Mouse (Mus musculus) heart, postnatal 36 days (tissue): Measurements from ENCODE around the gene Slc47a2. TPM values are rescaled to one million over a fixed set of nuclear protein-coding genes. Genes with fewer than 3 reads are reported as not detected.
A peak's percentile ranks its signal among the peaks of the same experiment; 100 is the strongest.
"Not testable (repeated sequence)": the region's sequence is repeated elsewhere in the genome, so short reads cannot be mapped to it uniquely, and the experiment has no call there.

ENCODE experiments used
- DNase-seq, 2 experiments: peaks; one replicate each; pipeline ENCODE4 v3.0.0; 2021 to 2022
- intact Hi-C: fragments of 180-260 bp; cut with DNase I; formaldehyde crosslinking; loops from one replicate; pipeline ENCODE4 v1.15.1; 2025
- total RNA-seq, 2 experiments: library from RNA; stranded (reverse); gene quantifications; 2 replicates each; pipeline ENCODE4 v1.2.3; 2021

Slc47a2 gene
- total RNA-seq, 2 experiments from 2014 or later, result not detected

DNA sequence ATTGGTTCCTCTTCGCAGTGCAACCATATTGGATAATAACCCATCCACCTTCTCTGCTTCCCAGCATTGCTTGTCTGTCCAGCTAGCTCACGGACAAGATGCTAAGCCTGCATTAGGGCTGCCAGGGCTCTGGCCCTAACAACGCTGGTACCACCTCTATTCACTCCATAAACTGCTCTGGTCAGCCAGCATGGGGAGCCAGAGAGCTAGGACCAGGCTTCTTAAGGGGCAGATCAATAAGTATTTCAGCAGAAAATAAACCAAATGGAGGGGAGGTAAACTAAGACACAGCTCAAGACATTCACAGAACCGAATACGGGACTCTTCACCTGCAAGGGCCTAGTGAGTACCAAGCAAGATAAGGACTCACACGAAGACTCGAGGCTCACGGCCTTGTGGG, 3.5 kb upstream of the Slc47a2 start:
- no peak for DNase-seq
- intact Hi-C loops, result loop anchor here (5.0 kb wide), 1 partner anchor 371 kb away; no protein-coding TSS in a partner anchor

DNA sequence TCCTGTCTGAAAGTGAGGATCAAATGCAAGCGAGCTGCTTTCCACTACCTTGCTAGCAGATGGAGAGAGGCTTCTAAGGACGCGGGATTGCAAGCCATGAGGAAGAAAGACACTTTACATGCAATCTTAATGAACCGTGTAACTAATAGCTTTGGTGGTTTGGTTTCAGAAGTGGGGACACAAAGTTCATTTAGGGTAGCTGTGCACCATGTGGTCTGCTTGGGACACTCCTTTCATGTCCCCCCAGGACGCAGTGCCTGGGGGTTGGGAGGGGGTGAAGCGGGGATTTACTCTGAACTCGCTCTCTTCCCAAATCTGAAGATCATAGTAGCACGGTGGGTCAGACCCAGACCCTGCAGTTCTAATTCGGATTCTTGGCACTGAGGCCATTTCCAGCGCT, 689 bp downstream of the Slc47a2 start:
- DNase-seq, result no peak
- intact Hi-C loops, result loop anchor here (2.0 kb wide), 1 partner anchor 239 kb away; no protein-coding TSS in a partner anchor

DNA sequence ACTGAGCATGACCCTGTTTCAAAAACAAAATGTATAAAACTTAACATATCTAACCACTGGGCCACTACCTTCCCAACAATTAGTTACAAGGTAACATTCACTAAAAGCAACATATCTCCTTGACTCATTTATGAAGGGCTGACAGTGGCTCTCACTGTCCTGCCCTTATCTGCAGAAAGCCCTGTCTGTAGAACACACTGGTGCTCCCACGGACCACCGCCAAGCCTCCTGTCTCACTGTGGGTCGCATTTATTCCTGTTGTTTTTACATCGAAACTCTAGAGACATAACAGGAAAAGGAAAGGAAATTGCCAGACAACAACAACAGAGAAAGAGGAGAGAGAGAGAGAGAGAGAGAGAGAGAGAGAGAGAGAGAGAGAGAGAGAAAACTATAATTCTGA, 1.4 kb downstream of the Slc47a2 start:
- DNase-seq, result no peak
- intact Hi-C loops, result no loop called here

DNA sequence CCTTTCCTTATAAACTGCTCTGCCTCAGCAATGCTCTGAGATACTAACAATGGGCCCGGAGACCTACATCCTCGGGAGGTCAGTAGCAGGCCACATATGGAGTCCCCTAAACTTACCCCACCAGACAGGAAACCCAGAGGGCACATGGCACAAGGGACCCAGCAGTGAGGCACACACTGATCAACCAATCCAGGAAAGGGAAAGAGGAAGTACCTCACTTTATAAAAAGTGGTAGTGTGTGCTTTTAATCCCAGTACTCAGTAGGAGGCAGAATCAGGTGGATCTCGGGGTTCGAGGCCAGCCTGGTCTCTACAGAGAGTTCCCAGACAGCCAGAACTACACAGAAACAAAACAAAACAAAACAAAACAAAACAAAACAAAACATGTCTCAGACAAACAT, 2.3 kb downstream of the Slc47a2 start:
- DNase-seq, result no peak
- intact Hi-C loops, result no loop called here

DNA sequence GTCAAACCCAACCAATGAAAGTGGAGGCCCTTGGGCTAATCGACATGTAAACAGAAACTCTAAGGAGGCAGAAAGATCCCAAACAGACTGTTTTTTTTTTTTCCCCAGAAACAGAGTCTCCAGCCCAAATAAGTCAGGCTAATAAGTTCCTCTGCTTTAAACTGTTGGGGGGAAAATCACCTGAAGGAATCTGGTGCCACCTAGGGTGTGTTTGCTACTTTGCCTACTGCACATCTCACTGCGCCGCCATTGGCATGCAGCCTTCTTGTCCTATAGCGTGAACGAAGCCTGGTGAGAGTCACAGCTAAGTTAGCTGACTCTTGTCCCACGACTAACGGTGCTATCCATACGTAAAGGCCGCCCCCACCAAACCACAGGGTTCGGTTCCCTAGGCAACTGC, 5.1 kb downstream of the Slc47a2 start:
- intact Hi-C loops, result loop anchor here (1.0 kb wide), 2 partner anchors 106 to 144 kb away; no protein-coding TSS in a partner anchor
- no peak for DNase-seq

DNA sequence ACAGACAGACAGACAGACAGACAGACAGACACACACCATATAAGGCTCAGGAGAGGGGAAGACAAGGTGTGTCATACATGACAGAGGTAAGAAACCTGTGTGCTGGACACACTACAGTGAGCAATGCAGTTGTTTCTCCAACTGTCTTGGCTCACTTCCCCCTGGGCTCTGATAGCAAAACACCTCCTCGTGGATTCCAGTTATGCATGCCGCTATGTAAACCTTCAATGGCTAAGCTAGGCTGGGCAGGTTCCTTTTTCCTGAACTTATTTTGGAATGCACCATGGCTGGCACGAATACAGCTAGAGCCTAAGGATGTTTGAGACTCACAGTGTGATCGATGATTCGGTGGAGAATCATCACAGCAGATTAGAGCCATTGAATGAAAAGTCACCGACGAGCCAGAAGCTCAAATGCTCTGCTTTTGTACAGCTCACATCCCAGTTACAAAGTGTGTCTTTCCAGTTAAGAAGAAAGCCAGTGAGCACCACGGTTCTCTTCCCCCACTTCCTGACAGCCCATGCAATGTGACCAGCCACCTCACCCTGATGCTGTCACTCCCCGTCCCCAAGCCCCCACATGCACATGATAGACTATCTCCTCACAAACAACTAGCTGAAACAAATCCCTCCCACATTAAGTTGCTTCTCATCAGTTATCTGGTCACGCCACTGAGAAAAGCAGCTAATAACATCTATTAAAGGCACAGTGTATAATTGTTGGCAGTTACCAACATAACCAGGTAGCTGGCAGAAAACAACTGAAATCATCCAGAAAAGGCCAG, 21.6 kb downstream of the Slc47a2 start:
- intact Hi-C loops, result no loop called here
- no peak for DNase-seq

DNA sequence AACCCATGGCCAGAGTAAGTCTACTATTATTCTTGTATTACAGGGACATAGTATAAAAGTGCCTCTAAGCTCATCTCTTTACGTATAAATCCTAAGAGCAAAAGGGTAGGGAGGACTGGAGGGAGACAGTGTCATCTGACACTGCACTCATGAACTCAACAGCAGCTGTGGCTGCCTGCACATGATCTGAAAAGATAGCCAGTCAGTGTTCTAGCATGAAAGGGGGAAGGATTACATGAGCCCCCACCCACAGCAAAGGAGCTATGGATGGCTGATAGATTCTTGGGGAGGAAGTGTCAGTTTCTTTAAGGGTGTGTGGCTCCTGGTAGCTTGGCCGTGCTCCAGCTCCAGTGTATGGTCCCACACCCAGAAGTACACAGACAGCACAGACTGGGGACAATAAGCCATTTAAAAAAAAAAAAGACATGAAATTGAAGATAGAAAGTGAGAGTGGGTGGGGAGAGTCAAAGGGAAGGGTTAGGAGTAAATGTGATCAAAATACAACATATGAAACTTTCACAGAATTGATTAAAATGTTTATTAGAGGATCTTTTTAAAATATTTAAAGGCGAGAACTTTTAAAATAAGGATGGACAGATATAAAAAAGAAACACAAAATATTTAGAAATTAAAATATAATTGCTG, 22.6 kb downstream of the Slc47a2 start:
- intact Hi-C loops, result no loop called here
- no peak for DNase-seq

DNA sequence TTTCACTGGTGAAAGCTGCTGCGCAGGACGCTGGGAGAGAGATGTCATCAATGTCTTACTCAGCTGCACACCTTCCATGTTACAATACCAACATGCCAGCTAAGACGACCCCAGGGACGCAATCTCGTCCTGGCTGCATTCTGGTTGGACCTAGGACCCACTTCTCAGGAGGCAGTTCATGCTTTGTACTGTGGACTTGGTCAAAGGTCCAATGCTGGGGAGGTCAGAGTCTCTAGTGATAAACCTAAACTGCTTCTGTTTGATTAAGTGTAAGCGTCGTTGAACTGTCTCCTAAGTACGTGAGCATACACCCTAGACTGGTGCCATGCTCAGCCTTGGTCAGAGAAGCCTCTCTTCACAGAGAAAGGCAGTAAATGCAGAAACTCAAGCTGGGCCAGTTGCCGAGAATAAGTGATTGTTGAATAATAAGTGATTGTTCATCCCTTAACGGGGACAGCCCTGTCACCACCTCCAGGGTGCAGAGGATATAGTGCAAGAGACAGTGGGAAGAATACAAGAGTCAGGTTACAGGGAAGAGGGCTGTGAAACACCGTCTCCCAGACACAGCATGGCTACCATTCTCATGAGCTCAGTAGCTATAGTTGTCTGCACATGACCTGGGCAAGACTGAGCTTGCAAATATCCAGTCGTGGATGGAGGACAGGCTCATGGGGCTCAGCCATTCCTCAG, 23.3 kb downstream of the Slc47a2 start:
- intact Hi-C loops, result no loop called here
- DNase-seq, result peak in 1 of 2 experiments; percentile 21

DNA sequence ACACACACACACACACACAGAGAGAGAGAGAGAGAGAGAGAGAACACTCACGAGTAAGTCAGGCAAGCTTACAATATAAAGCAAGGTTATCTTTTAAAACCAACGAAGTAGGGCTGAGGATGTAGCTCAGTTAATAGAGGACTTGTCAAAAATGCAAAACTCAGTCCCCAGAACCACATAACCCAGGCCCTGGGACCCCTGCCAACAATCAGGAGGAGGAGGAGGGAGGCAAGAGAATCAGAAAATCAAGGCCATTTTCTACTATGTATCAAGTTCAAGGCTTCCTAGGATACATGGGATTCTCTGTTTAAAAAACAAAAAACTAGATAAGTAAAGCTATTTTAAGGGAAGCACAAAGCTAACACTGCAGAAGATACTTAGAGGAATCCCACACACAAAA, 25.8 kb downstream of the Slc47a2 start:
- DNase-seq, result no peak
- intact Hi-C loops, result no loop called here

DNA sequence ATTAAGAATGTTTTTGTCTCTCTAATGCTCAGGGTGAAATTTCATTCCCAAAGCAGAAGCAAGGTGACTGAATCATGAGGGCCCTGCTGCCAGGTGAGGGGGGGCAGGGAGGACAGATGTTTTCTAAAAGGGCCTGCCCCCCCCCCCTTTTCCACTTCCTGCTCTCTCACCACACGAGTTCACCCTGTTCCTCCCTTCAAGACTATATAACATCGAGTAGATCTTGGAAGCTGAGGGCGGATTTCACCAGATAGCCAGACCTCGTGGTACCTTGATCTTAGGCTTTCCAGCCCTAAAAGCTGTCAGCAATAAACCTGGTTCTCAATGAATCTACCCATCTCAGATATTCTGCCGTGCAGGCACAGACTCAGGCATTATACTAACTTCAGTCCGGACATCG, 32.3 kb downstream of the Slc47a2 start:
- intact Hi-C loops, result no loop called here
- no peak for DNase-seq

DNA sequence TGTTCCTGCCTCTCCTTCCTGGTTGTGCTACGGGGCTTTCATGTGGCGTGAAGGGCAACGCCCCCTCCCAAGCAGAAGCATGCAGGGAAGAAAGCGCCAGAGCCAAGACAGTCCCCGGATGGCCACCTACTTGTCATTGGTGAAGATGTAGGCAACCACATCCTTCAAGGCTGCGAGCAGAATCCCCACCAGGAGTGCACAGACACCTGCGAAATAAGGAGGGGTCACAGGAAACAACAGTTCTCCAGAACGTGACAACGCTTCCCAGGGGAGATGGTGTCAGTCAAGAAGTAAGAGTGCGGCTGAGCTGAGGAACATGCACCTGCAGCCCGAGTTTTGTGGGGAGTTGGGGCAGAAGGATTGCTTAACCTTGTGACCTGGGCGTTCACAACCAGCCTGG, 32.8 kb downstream of the Slc47a2 start:
- DNase-seq, result no peak
- intact Hi-C loops, result no loop called here

DNA sequence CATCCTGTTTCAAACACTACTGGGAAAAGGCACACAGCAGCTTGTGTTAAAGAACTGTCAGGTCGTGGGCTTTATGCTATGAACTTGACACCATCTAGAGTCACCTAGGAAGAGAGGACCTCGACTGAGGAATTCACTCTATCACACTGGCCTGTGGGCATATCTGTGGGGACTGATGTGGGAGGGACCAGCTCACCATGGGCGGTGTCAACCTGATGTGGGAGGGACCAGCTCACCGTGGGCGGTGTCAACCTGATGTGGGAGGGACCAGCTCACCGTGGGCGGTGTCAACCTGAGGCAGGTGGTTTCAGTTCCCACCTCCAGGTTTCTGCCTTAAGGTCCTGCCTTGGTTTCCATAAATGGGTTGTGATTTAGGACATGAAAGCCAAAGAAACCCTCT, 34.9 kb downstream of the Slc47a2 start:
- intact Hi-C loops, result no loop called here
- no peak for DNase-seq

DNA sequence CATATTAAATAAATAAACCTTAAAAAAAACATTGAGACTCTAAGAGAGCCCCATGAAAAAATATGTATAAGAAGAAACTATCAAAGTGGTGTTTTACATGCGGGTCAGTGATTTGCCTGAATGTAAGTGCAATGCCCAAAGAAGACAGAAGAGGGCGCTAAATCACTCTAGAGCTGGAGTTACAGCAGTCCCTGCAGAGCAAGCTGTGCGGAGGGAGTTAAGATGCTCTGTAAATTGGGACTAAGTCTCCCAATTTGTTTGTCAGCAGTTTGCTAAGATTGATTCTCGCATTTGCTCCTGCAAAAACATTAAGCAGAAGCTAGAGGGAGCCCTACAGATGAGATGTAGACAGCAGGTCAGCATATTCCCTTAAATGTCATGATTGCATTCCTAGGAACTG, 37.3 kb downstream of the Slc47a2 start:
- intact Hi-C loops, result no loop called here

DNA sequence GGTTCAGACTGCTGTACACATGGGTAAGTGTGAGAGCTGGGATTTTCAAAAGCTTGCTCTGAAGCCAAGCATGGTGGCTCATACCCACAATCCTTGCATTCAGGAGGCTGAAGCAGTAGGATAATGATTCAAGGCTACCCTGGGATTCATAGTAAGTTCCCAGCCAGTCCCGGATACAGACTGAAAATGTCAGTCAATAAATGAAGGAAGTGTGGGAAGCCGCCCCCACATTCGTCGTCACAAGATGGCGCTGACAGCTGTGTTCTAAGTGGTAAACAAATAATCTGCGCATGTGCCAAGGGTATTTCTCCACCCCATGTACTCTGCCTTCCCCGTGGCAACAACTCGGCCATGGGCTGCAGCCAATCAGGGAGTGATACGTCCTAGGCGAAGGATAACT, 38.1 kb downstream of the Slc47a2 start:
- intact Hi-C loops, result loop anchor here (5.0 kb wide), 1 partner anchor 62 kb away; no protein-coding TSS in a partner anchor
- not testable (repeated sequence) for DNase-seq

More for the DNA sequence above, 37.3 kb downstream of the Slc47a2 start:
- DNase-seq, result peak; percentile 26 to 34

DNA sequence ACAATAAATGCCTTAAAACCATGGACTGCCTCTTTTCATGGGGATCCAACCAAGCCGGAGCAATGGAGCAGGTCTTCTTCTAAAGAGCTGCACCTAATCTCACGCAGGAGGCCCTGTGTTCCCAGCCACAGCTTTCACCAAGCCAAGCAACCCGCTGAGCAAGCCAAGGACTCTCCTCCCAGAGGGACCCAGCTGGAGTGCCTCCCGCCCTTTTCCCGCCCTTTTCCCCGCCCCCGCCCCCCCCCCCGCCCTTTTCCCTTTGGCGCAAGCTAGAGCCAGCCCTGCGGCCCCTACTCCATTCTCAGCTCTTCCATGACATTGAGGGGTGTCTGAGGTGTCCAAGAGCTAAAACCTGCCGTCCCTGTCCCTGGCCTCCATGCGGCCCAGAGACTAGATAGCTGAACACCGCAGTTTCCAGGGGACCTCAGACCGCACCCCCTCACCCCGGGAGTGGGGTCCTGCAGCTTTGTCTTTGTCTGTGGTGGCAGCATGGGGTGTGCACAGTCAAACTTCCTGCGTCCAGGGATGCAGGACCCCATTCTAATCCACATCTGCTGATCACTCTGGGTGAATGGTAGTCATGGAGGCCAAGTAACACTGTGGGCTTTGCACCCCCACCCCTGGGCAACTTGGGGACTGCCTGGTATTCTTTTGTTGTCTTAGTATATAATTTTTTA, 41.8 kb downstream of the Slc47a2 start:
- intact Hi-C loops, result loop anchor here (2.0 to 5.0 kb wide), 2 partner anchors 34 to 59 kb away; partner anchors contain the start of gene Aldh3a2
- DNase-seq, result peak; percentile 18 to 30

DNA sequence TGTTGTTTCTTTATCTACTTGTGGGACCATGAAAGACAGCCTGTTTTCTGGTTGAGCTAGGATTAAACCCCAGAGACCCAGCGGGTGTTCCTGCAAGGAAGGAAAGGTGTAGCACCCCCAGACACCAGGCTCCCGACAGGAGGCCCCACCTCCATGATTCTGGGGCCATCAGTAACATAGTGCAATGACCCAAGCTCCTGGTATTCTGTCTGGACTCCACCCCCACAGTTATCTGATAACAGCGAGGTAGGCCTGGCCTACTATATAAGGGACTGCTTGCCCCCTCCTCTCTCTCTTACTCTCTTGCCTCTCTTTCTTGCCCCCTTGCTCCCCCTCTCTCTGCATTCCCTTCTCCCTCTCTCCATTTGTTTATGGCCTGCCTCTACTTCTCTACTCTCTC, 42.5 kb downstream of the Slc47a2 start:
- DNase-seq, result no peak
- intact Hi-C loops, result loop anchor here (2.0 to 5.0 kb wide), 2 partner anchors 33 to 58 kb away; partner anchors contain the start of gene Aldh3a2

DNA sequence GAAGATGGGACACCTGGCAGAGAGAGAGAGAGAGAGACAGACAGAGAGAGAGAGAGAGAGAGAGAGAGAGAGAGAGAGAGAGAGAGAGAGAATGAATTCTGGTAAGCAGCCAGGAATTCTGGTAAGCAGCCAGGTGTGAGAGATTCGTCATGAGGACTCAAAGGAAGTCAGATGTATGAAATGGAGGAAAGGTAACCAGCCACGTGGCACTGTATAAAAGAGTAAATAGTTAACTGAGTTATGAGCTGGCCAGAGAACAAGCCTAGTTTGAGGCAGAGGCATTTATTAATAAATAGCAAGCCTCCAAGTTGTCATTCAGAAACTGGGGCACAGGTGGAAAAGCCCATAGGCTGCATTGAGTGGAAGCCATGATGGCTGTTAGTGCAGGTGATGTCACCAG, 44.8 kb downstream of the Slc47a2 start:
- intact Hi-C loops, result no loop called here
- no peak for DNase-seq

DNA sequence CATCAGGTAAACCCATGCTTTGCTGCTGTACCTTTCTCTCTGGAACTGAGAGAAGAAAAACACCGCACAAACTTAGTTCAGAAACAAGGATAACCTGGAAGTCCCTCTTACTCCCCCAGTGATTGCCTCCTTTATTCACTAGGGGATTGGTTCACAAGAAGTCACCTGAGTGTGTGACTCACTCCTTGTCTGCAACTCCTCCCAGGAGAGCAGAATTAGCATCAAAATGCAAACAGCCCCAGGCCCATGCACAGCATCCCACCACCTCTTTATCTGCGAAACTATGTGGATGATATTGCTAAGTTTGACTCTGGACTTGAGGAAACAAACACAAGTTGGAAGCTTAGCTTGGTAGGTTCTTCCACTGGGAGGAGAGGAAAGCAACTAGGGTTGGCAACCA, 45.3 kb downstream of the Slc47a2 start:
- DNase-seq, result no peak

DNA sequence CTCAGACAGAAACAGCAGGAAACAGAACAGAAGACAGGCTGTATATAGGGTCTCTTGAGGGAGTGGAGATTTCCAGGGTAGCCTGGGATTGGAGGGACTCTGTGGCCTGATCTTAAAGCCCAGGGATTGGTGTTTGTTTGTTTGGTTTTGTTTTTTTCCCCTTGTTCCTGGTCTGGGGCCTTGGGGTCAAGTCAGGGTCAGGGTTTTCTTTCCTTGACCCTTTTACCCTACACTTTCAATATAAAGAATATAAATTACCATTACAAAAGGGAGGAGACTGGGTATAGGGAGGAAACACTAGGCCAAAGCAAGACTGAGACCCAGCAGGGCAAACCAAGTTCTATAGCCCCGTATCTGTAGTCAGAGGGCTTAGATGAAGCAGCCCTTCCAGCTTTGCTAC, 46.1 kb downstream of the Slc47a2 start:
- no peak for DNase-seq
- intact Hi-C loops, result no loop called here

More for the DNA sequence above, 45.3 kb downstream of the Slc47a2 start:
- intact Hi-C loops, result no loop called here

DNA sequence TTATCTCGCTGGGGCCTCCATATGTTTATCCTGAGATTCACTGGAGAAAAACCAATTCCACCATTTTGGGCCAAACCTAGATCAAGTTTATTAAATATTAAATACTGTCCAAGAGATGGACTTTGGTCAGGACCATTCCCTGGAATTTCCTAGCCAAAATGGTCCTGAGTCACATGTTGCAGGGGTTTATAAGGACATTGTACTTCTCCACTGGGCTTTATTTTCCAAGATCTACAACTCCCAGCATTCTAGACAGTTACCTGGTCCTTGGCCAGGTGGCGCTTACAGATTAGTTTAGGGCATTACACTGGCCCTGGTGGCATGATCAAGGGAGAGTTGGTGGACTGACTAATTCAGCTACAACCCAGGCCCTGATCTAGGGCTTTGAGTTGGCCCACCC, 47.1 kb downstream of the Slc47a2 start:
- intact Hi-C loops, result no loop called here
- no peak for DNase-seq

DNA sequence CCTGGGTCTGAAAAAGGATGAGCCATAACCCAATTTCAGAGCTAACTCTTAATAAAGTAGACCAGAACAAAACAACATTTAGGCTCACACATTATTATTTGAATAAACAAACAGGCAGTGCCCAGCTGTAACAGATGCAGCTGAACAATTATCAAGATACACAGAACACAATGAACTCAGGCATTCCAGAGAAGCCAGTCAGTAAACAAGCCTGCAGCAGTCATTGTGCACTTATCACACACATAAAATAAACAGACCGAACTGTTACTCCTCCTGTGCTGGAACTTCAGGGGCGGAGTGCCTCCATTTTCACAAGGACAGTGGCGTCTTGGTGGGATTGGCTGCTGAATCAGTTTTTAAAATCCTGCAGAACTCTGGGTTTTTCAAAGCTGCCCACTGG, 48.2 kb downstream of the Slc47a2 start:
- intact Hi-C loops, result no loop called here
- no peak for DNase-seq
